Mouse (Mus musculus): ENCODE data around the gene Capza1. TPM values are rescaled to one million over a fixed set of nuclear protein-coding genes. Genes with fewer than 3 reads are reported as not detected.
A peak's percentile ranks its signal among the peaks of the same experiment; 100 is the strongest.

The Capza1 gene
- polyA plus RNA-seq, 2 experiments: 88.6 to 198 TPM

DNA sequence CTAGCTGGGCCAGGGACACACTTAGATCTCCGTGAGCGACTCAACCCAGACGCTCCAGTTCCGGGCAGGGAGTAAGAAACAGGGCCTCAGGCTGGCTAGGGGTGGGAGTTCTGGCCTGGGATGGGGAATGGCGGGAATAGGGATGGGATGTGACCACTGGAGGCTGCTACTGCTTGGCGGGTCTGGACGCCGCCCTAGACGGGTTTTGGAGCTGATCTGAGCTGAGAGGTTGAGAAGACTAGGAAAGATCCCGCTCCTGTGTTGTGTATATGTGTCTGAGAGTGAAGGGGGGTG is 75.0 kb downstream of the Capza1 start:
- no peaks in the 10 kb centered on the region for H3K9me3 ChIP-seq (ENCODE audit: control insufficient read depth, low read length)
- H3K9ac ChIP-seq (ENCODE audit: low read depth, low read length, severe bottlenecking): peak overlapping the region; percentile 73
- peak; percentile 28 for ATAC-seq (ENCODE audit: low FRiP score, low read depth)
- H3K4me1 ChIP-seq (ENCODE audit: control insufficient read depth, insufficient read depth, low read length): peaks cover 39% of the 10 kb centered on the region
- H3K27ac ChIP-seq (replicated peaks; ENCODE audit: low read depth, low read length): peak overlapping the region; percentile 83
- DNase-seq (ENCODE audit: low spot score): no peak
- peak overlapping the region; percentile 74 for H3K4me3 ChIP-seq (replicated peaks; ENCODE audit: low read length)
- 0 out of 2 replicates have a peak, but pooled peaks cover 5% of the 10 kb centered on the region for H3K27me3 ChIP-seq (ENCODE audit: control insufficient read depth, insufficient read depth, low read length)
- H3K36me3 ChIP-seq (ENCODE audit: control insufficient read depth, insufficient read depth, low read length): peaks cover 30% of the 10 kb centered on the region
- H3K4me2 ChIP-seq (replicated peaks; ENCODE audit: low read depth, low read length, severe bottlenecking): peak overlapping the region; percentile 81
- TF ChIP-seq POLR2A (IDR thresholded peaks at IDR 0.05; ENCODE audit: borderline replicate concordance, extremely low read depth, insufficient read depth, insufficient read length): no peak
- WGBS: 2% methylated on average over 10 of the region's 10 CpGs

DNA sequence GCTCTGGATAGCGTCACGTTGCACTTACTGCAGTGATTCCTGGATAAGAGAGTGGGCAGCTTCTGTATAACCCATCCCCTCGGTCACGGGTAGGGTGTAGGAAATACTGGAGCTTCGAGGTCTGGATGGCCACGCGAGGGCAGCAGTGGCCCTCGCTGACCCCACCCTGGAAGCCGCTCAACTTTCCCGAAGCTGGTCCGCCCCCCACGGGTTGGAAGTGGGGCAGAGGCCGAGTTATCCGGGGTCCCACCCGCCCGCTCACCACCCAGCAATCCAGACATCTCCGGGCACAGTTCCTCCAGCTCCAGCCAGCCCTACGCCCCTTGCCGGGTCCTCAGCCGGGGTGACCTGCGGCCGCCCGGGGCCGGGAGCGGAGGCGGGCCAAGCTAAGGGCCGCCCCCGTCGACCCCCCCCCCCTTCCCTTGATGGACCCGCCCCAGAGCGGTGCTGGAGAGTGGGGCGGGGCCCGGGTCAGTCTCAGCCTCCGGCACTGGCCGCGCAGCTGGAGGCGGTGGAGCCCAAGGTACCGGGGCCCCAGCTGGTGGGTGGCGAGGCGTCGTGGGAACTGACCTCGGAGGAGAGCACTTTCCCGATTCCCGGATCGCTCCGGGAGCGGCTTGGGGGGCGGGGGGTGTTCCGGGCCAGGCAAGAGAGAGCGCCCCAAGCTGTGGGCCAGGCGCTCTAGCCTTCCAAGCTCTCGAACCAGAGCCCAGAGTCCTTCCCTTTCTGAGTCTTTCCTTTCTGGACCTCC is 75.6 kb downstream of the Capza1 start:
- no peak for TF ChIP-seq POLR2A (IDR thresholded peaks at IDR 0.05; ENCODE audit: borderline replicate concordance, extremely low read depth, insufficient read depth, insufficient read length)
- Histone ChIP-seq H3K4me1 (ENCODE audit: control insufficient read depth, insufficient read depth, low read length) (peaks cover 34% of the 10 kb centered on the region), H3K27ac (replicated peaks; ENCODE audit: low read depth, low read length) (peak overlapping the region; percentile 83), H3K9ac (ENCODE audit: low read depth, low read length, severe bottlenecking) (peak overlapping the region; percentile 73), H3K9me3 (ENCODE audit: control insufficient read depth, low read length) (no peaks in the 10 kb centered on the region), H3K27me3 (ENCODE audit: control insufficient read depth, insufficient read depth, low read length) (peaks cover 9% of the 10 kb centered on the region; the same call in 1 of the 2 replicates), H3K4me3 (replicated peaks; ENCODE audit: low read length) (peak overlapping the region; percentile 74), H3K36me3 (ENCODE audit: control insufficient read depth, insufficient read depth, low read length) (peaks cover 25% of the 10 kb centered on the region), H3K4me2 (replicated peaks; ENCODE audit: low read depth, low read length, severe bottlenecking) (peak overlapping the region; percentile 81)
- 0% methylated on average over 36 of the region's 52 CpGs for WGBS
- peak; percentile 91 for ATAC-seq (ENCODE audit: low FRiP score, low read depth)
- DNase-seq (ENCODE audit: low spot score): peak; percentile 81

- ATAC-seq (ENCODE audit: low FRiP score, low read depth): no peak
- DNase-seq (ENCODE audit: low spot score): no peak
- 25% methylated on average over 3 of the region's 3 CpGs for WGBS
These were observed 76.2 kb downstream of the Capza1 start, which contains the start of gene Rhoc for GRCm38 (mm10) chr3:104788075-104788474. Gene Rhoc (plus strand): TSS chr3:104788375.

DNA sequence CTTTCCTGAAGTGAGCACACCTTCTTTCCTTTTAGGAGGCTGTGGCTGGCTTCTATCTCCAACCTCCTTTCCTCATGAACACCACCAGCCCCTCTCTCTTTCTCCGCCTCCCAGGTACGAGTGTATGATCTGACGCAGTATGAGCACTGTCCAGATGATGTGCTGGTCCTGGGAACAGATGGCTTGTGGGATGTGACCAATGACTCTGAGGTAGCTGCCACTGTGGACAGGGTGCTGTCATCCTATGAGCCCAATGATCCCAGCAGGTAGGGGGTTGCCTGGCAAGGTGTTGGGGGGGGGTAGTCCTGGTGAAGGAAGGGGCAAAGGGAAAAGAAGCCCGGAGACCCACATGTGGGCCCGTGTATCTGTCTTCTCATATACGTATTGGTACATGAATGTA is 79.0 kb downstream of the Capza1 start:
- Histone ChIP-seq H3K27me3 (ENCODE audit: control insufficient read depth, insufficient read depth, low read length) (peaks cover 44% of the 10 kb centered on the region), H3K4me2 (replicated peaks; ENCODE audit: low read depth, low read length, severe bottlenecking) (no peak overlapping the region), H3K4me3 (replicated peaks; ENCODE audit: low read length) (no peak overlapping the region), H3K9ac (ENCODE audit: low read depth, low read length, severe bottlenecking) (no peak overlapping the region), H3K9me3 (ENCODE audit: control insufficient read depth, low read length) (no peaks in the 10 kb centered on the region), H3K27ac (replicated peaks; ENCODE audit: low read depth, low read length) (no peak overlapping the region), H3K4me1 (ENCODE audit: control insufficient read depth, insufficient read depth, low read length) (peaks cover 19% of the 10 kb centered on the region), H3K36me3 (ENCODE audit: control insufficient read depth, insufficient read depth, low read length) (no peaks in the 10 kb centered on the region)
- WGBS: 89% methylated on average over 6 of the region's 6 CpGs
- TF ChIP-seq POLR2A (IDR thresholded peaks at IDR 0.05; ENCODE audit: borderline replicate concordance, extremely low read depth, insufficient read depth, insufficient read length): no peak
- ATAC-seq (ENCODE audit: low FRiP score, low read depth) (no peak), DNase-seq (ENCODE audit: low spot score) (no peak)

More at GRCm38 (mm10) chr3:104788075-104788474, 76.2 kb downstream of the Capza1 start, which contains the start of gene Rhoc:
- Histone ChIP-seq H3K9ac (ENCODE audit: low read depth, low read length, severe bottlenecking) (peak within 1 kb of the TSS; percentile 73), H3K27me3 (ENCODE audit: control insufficient read depth, insufficient read depth, low read length) (peaks cover 16% of the 10 kb centered on the region; the same call in 1 of the 2 replicates), H3K36me3 (ENCODE audit: control insufficient read depth, insufficient read depth, low read length) (peaks cover 19% of the 10 kb centered on the region), H3K9me3 (ENCODE audit: control insufficient read depth, low read length) (no peaks in the 10 kb centered on the region), H3K4me2 (replicated peaks; ENCODE audit: low read depth, low read length, severe bottlenecking) (peak within 1 kb of the TSS; percentile 81), H3K4me1 (ENCODE audit: control insufficient read depth, insufficient read depth, low read length) (peaks cover 27% of the 10 kb centered on the region), H3K27ac (replicated peaks; ENCODE audit: low read depth, low read length) (peak within 1 kb of the TSS; percentile 83), H3K4me3 (replicated peaks; ENCODE audit: low read length) (peak within 1 kb of the TSS; percentile 74)
- no peak for TF ChIP-seq POLR2A (IDR thresholded peaks at IDR 0.05; ENCODE audit: borderline replicate concordance, extremely low read depth, insufficient read depth, insufficient read length)

- Histone ChIP-seq H3K9ac (ENCODE audit: low read depth, low read length, severe bottlenecking) (no peak overlapping the region), H3K36me3 (ENCODE audit: control insufficient read depth, insufficient read depth, low read length) (no peaks in the 10 kb centered on the region), H3K4me3 (replicated peaks; ENCODE audit: low read length) (no peak overlapping the region), H3K27me3 (ENCODE audit: control insufficient read depth, insufficient read depth, low read length) (peaks cover 55% of the 10 kb centered on the region), H3K4me1 (ENCODE audit: control insufficient read depth, insufficient read depth, low read length) (peaks cover 19% of the 10 kb centered on the region), H3K9me3 (ENCODE audit: control insufficient read depth, low read length) (no peaks in the 10 kb centered on the region), H3K4me2 (replicated peaks; ENCODE audit: low read depth, low read length, severe bottlenecking) (no peak overlapping the region), H3K27ac (replicated peaks; ENCODE audit: low read depth, low read length) (no peak overlapping the region)
- ATAC-seq (ENCODE audit: low FRiP score, low read depth) (no peak), DNase-seq (ENCODE audit: low spot score) (no peak)
- TF ChIP-seq POLR2A (IDR thresholded peaks at IDR 0.05; ENCODE audit: borderline replicate concordance, extremely low read depth, insufficient read depth, insufficient read length): no peak
- WGBS: 39% methylated on average over 14 of the region's 14 CpGs
These were observed 80.3 kb downstream of the Capza1 start for GRCm38 (mm10) chr3:104783971-104784500.
